Mouse (Mus musculus) gastrocnemius, postnatal 4 days (tissue): ENCODE measurements around the gene Glb1l2. TPM values are rescaled to one million over a fixed set of nuclear protein-coding genes. Genes with fewer than 3 reads are reported as not detected.
A peak's percentile ranks its signal among the peaks of the same experiment; 100 is the strongest.

Experiments
- DNase-seq, 2 experiments: peaks; one replicate each; pipeline ENCODE4 v3.0.0; 2021 to 2022; ENCODE audit warnings: low spot score in 2 of 2, mixed read lengths in 2 of 2
- long read RNA-seq, 2 experiments: library from polyadenylated mRNA; stranded (forward); transcript quantifications; one replicate each; pipeline ENCODE4 v2.0.0; 2021
- total RNA-seq, 2 experiments: library from RNA; stranded (reverse); gene quantifications; 2 replicates each; pipeline ENCODE4 v1.2.3; 2021

Glb1l2 gene
- total RNA-seq = 1 to 10 TPM; 3.8 to 5.7 TPM
- long read RNA-seq, experiment 1, transcript Glb1l2-202 (19 exons, 3,688 nt) = major isoform, 11 of 13 reads
- long read RNA-seq, experiment 1, partial matches to known transcripts = 0 of 13 reads
- long read RNA-seq, experiment 1, other reads (novel, unspliced or antisense) = 2 of 13 reads
- long read RNA-seq, experiment 2, transcript Glb1l2-202 (19 exons, 3,688 nt) = major isoform, 6 of 11 reads
- long read RNA-seq, experiment 2, partial matches to known transcripts = 2 of 11 reads
- long read RNA-seq, experiment 2, other reads (novel, unspliced or antisense) = 3 of 11 reads

DNA sequence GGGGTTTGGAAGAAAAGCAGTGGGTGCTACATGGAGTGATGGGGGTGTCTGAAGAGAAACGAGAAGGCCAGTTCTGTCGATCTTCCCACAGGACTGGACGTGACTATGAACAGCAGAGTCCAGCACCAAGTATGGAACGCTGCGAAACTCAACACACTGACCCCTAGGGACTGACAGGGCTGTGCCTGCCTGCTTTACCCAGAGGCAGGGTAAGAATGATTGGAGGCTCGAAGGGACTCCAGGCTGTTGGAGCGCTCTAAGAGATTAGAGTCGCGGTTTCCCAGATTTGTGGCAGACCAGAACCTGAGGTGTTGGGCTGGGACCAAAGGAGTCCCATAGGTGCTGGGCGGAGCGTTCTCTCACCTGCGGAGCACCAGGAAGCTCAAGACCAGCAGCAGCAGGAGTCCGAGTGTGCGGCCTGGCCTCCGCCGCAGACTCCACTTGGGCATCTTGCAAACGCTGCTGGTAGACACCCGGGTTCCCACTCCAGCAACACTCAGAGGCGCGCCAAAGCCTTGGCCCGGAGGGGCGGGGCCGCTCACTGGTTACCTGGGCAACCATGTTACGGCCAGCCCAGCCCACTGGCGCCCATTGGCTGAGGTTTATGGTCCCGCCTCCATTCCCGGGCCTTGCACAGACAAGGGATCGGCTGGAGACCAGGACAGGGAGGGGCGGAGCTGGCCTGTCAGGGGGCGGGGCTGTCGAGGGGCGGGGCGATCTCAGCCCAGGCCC, at the start of gene Glb1l2:
Glb1l2 (minus strand) TSS at position 534 of the 732 bp plus-strand sequence.
- peak; percentile 63 to 86 for DNase-seq

DNA sequence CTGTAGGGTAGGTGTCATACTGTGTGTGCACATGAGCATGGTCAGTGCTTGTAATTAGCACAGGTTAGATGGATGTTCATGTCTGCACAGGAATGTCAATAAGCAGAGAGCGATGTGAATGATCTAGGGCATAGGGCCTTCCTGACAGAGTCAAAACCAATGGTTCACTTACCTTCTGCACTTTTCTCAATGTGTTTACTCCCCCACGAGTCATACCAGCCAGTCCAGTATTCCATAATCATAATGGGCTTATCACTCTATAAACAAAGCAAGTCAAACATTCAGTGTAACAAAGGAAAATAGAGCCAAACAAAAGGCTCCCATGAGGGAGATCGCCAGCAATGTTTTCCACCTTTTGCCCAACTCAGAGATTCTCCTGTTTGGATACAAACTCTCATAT, 24.8 kb upstream of the Glb1l2 start:
- DNase-seq = no peak

DNA sequence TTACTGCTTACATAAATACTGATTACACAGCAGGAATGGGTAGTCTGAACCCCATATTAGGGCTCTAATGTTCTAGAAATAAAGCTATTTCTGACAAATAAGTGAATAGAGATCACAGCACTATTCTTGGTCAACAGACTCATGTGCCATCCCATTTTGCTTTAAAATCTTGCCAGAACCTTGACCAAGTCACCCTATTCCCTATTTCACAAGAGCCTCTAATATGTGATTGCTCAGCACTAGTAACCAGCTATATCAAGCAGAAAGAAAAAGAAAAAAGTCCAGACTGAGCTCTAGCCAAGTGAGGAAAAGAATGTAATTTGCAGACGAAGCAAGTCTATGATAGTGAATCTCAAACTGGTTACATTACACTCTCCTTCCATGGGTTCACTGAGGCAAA, 13.7 kb upstream of the Glb1l2 start:
- DNase-seq = no peak

DNA sequence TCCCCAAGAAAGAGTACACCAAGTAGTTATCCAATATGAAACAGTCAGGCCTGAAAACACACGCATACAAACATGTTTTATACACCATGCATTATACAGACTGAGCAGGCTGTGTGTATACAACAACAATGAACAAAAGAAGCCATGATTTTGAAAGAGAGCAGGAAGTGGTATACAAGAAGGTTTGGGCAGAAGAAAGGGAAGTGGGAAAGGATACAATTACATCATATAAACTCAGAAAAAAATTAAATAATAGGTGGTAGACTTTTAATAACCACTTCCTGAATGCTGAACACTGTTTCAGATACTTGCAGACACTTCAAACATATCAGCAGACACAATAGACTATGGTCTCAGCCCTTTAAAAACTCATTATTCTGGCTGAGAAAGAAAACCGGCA, 2.5 kb upstream of the Glb1l2 start:
- DNase-seq = no peak

DNA sequence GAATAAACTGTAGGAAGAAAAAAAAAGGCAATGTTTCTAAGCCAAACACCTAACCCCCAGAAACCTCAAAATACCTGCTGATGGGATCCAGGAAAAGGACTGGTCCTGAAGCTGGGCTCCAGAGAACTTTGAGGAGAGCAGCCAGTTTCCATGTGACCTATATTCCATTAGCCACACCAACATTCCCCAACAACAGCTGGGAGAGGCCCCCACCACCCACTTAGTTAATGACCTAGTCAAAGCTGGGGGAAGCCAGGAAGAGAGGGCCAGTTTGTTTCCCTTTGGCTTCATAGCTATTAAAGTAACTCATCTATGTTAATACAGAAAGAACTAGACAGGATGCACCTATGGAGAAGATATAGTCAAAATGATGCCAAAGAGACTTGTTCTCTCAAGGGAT, 1.9 kb downstream of the Glb1l2 start:
- DNase-seq = no peak

DNA sequence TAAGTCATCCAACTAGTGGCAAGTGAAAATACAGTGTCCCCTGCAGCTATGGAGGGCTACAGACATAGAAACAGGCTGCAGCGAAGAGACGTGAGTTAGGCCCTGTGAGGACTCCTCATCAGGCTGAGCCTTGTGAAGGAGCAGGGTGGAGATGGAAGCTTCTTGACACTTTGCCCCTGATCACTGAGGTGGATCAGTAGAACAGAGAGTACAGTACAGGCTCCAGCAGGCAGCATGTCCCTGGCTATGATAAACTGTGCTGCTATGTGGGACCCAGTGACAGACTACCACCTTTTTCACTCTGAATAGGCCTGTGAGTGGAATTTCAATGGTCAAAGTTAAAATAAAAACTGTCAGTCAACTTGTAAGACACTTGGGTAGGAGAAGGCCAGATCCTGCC, 5.9 kb downstream of the Glb1l2 start:
- DNase-seq = no peak

DNA sequence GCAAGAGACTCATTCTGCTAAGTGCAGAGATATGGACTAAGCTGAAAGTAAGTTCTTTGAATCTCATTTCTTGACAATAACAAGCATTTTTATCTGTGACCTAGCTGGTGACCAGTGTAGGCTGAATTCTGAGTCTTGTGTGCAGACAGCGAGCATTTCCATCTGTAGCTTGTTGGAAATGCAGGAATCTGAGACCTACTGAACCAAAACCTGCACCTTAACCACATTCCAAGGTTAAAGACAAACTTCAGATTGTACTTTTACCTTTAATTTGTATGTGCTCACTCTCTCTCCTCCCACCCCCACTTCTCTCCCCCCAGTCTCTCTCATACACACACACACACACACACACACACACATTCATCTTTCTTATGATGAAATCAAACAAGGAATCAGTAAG, 7.5 kb downstream of the Glb1l2 start:
- DNase-seq = no peak

DNA sequence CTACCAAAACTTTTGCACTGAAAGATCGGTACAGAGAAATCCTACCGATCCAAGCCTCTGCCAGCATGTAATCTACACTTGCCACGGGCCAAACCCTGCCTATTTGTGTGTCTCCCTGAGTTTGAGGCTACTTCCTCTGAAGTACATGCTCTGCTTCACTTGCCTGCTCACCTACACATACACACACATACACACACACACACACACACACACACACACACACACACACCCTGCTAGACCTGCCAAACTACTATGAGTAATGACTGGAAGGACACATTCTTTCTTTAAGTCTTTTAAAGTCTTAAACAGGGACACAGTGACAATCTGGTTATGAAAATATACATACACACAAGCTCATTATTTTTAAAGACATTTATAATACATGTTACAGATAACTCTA, 8.1 kb downstream of the Glb1l2 start:
- DNase-seq = no peak

DNA sequence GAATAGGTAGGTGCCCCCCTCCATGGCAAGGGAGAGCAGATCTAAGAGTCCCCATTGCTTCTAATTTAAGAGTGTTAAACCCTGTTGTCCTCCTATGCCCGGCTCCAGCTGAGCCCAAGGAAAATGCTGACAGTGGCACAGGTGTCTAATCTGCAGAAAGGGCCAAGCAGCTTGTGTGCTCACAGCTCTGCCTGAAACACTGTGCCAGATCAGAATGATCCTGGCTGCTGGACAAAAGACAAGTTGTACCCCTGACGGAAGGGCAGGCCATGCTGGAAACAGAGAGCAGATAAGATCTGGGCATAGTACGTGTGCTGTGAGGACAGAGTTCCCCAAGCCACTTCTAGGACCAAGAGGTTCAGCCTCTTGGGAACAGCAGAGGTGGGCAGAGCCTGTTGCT, 13.4 kb downstream of the Glb1l2 start:
- no peak for DNase-seq

DNA sequence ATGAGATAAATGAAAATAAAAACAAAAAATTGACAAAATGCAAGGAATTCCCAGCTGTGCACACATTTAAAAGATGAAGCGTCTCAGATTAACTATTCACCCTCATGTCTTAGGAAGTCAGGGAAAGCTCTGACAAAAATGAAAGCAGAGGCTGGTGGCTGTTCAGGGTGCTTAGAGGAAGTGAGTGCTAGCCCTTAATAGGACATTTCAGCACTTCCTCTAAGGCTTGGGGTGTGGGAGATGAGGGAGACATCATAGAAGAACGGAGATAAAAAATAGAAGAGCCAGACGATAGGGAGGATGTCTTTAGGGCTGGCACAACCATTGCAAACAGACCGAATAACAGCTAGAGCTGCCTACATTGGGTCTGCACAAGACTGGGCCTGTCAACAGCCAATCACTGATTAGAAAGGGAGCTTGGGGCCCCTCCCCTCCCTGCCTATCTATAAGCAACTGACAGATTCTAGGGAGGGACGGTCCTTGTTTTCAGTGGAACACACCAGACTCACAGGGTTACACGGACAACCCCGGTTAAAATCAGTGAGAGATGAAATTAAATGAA, 22.8 kb downstream of the Glb1l2 start:
- DNase-seq = no peak

DNA sequence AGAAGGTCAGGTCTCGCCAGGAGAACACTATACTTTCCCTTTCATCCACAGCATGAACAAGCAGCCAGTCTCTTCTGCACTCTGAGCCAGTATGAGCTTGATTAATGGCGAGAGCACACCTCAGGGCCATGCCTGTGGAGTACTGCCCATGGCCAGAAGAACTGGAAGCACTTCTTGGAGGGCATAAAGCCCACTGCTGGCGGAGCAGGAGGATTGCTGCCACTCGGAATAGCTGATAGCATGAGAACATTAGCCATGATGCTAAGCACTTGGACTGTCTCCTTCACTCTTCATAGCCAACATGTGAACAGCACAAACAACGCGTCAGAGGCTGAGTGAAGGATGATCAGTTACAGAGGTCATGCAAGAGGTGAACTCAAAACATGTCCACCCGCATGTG, 27.8 kb downstream of the Glb1l2 start:
- DNase-seq = no peak

DNA sequence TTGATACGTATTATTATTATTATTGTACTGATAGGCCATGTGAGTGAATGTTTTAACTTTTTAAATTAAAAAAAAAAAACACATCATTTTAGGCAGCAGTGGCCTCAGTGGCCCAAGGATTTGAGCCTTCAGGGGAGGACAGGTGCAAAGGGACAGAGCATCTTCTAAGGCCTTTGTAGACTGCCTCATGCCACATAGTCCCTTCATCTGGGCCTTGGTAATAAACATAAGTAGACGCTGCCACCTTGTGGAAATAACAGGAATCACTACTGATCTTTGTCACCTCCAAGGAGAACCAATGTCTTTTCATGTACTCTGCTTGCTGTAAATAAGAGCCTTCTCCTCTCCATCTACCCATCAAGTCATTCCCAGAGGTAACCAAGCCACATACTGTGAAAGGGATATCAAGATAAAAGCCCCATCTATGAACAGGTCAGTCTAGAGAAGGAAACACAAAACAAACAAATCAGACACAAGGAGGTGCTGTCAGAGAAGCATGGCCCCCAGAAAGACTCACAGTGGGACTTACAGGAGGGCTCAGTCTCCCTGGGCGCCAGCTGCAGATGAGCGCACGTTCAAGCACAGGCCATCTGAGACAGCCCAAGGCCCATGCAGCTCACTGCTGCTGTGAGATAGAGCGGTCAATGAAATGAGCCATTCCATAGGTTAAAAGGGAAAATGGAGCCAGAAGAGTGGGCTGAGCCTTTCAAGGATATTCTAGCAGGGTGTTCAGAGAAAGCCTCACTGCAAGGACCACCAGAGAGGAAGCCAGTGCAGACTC, 30.0 kb downstream of the Glb1l2 start:
- DNase-seq = peak in 1 of 2 experiments; percentile 28

DNA sequence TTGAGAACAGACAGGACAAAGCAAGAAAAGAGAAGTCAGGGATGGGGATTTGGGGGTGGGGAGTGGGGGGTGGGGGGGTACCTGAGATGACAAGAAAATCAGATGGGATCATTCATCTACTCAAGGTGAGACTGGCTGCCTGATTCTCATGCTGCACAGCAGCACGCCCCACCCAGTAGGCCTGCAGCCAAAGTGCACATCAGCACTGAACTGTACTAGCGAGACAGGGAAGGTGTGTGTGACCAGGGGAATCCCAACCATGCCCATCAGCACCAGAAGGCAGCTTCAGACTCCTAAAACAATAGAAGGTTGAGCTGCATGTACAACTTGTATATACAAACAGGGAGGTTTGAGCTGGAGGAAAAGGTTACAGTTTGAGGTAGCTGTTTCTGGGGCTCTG, 30.6 kb downstream of the Glb1l2 start:
- no peak for DNase-seq

DNA sequence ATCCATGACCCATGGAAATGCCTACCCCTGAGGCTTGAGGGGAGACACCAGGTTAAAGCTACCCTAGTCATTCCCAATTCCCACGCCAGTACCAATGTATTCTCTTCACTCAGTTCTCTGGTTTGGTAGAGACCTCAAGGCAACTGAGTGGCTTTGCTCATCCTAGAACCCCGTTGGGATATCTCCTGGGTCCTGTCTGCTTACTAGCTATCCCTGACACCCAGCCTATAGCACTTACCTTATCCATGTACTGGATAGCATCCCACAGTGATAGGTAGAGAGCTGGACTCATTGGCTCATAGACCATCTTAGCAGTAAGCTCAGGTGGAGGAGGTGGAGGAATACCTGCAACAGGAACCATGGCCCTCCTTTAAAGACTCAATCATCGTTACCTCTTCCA, 38.1 kb downstream of the Glb1l2 start:
- DNase-seq = no peak

DNA sequence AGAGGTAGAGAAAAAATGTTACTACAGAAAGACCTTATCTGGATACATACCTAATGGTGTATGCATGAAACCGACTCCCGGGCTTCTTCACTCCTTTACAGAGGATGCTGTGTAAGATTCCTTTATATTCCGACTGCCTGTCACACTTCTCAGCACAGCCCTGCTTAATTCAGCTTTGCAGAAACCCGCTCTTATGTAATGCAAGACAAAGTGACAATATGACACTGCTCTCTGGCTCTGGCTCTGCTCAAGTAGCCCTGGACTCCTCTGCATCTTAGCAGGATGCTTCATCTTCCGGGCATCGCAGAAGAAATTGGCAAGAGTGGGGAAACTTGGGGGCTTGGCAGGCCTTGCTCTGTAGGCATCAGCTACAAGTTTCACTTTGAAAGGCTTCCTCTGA, 43.8 kb downstream of the Glb1l2 start:
- no peak for DNase-seq

DNA sequence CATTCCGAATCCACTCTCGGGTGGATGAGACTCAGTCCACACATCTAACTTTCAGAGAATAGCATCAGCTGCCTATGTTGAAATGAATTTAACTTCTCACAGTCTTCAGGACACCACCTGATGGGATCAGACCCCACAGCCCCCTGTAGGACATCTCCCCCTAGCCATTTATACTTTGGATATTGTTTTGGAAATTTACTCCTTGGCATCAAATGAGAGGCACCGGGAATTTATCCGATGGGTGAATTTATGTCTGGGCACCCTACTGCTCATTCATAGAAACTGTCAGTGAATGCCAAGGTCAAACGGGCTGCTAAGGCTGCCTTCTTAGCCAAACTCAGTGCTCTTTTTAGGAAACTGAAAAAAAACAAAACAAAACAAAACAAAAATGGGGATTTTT, 45.7 kb downstream of the Glb1l2 start:
- no peak for DNase-seq

DNA sequence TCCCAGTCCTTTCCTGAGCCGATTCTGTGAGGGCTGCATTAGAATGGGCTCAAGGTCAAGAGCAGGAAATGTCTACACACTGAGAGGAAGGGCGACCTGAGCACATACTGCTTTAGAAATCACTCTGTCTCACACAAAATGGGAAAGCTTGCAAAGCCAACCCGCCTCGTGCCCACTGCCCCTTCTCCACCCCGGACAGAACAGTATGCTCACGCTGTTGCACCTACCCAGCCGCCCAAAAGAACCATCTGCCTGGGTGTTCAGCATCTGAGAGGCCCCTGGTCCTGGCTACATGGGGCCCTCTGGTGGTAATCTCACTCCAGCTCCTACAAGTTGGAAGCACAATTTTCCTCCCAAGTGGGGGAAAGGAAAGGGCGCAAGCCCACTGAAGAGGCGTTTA, 46.2 kb downstream of the Glb1l2 start:
- DNase-seq = peak in 1 of 2 experiments; percentile 33

DNA sequence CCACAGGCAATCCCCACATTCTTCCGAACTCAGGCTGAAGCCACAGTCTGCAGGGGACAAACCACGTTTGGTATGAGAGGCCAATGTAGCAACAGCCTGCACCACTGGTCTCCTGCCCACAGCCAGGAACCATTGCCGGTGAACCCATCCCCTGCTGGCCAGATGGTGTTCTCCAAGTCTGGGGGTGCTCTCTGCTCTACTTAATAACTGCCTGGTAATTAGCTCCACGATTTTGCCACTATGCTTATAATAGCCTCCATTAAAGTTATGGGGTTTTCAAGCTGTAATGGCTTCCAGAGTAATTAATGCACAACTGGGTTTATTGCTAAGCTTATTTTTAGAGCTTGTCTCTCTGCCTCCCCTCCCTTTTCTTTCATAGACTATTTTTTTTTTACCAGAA, 57.4 kb downstream of the Glb1l2 start:
- DNase-seq = no peak

DNA sequence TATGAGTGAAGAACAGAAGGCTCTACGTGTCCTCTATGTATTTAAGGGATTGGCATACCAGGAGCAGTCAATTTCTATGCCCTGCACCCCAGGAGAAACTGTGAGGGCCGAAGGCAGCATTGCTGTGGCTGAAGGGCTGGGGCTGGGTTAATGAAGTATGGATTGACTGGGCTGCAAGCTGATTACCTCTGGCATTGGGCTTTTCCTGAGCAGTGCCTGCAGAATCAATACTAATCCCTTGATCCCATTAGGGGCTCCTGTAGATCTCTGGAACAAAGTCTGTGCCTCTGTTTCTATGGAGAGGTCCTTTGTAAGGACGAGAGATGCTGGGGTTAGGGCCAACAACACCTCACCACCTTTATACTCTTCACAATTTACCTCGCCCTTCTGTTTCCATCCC, 59.1 kb downstream of the Glb1l2 start:
- DNase-seq = no peak

DNA sequence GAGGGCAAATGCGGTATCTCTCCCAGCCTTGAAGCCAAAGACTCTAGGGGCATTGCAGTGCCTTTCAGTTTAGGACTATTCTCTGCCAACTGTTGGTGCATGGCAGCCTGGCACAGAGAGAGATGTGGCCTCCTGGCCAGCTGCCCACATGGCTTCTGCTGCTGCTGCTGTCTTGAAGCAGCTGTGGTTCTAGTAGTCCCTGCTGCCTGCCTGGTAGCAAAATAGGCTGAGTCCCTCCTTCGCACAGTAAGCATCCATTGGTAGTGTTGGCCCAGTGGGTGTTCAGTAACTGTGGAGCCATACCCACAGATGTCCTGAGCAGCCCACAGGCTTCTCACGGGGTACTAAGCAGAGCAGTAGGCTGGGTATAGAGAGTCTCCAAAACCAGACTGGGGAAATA, 63.5 kb downstream of the Glb1l2 start:
- DNase-seq = peak in 1 of 2 experiments; percentile 40

DNA sequence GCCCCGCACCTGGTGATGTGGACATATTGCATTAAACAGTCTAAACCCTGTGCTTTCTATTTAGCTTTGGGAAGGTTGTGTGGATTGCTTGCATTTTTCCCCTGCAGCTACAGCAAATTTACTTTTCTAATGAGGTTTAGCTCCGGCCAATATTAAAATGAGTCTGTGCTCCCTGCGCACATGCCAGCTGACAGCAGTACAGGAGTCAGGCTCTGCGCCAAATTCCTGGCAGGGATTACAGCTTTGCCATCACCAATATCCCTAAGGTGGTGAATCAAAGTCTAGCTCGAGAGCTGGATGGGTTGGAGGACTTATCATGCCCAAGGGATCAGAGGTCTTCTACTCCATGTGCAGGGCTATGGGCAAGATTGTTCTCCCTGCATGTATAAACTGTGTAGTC, 69.2 kb downstream of the Glb1l2 start:
- DNase-seq = no peak

DNA sequence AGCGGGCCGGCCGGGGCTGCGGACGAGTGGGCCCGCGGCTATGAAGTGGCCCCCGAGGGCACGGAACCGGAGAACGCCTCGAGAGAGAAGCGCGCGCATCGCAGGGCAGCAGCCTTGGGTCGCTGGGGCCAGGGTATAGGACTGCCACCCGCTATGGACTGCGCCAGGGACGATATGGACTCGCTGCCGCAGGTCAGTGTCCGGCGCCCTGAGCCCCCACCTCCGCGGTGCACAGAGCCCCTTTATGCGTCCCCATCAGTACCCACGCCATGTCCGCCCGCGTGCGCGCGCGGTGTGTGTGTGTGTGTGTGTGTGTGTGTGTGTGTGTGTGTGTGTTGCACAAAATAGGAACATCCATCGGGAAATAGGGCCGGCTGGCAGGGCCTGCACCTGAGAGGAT, 72.3 kb downstream of the Glb1l2 start:
- no peak for DNase-seq
